Mouse (Mus musculus) erythroblast, embryonic 14.5 days (primary cell): ENCODE measurements around the gene Fam131a.

ENCODE experiments used
- GATA1 ChIP-seq: IDR thresholded peaks from 2 replicates; pipeline ENCODE4 v1.6.1; 2012; ENCODE audit warnings: low read length, inconsistent platforms, mixed read lengths
- TAL1 ChIP-seq: IDR thresholded peaks from 3 replicates; pipeline ENCODE4 v1.6.1; 2012; ENCODE audit warnings: low read length, inconsistent platforms, mixed read lengths

- TF ChIP-seq GATA1 (no peak), TAL1 (no peak)
Observed at GRCm38 (mm10) chr16:20677380-20677779, 15.7 kb upstream of the Fam131a start.
